Mouse (Mus musculus) cerebellum, postnatal 10 days (tissue): ENCODE results near the gene Slc13a4.

Source experiments
- DNase-seq, 2 experiments: peaks; one replicate each; pipeline ENCODE4 v3.0.0; 2021; ENCODE audit warnings: mixed read lengths in 2 of 2

The Slc13a4 gene

DNA sequence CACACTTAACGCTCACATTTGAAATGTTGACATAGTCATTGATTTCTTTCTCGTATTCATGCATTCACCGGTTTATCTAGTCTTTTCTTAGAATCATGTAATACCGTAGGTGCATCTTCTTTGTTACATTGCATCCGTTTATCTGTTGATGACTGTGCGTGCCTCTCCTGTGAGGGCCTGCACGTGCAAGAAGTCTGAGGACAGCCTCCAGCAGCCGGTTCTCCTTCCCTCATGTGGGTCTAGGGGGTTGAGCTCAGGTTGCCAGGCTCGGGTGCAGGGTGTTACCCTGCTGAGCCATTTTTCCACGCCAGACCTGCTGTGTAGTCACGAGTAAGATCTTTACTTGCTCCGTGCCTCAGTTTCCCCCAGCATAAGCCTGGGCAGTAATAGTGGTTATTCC lies 52.9 kb downstream of the Slc13a4 start:
- no peak for DNase-seq

DNA sequence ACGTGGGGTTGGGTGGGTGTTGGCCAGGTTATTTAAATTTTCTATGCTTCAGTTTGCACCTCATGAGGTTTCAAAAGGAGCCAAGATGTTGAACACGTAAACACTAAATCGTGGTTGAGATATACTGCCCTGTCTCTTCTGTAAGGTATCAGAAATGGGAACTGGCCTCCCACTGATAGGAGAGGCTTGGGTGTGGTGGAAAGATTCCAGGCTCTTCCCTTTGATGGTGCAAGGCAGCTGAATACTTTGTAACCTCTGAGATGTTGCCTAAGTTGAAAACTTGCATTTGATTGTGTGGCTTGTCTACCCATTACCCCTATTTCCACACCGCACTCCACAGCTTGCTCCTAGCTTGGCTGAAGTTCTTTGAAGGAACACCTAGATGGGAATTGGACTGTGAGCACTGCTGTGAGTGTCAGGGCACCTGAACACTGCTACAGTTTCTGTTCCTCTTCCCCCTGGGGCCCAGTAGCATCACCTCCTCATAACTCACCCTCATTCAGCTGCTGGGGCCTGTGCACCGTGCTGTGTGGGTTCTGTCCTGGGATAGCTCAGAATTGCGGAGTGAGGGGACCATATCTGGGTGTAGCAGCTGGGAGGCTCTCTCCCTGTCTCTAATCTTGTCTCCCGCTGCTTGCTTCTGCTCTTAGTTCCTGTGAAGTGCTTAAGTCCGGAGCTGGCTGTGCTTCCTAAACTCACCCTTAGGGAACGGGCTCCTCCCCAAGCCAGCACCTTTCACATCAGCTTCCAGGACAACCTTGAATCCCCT lies 53.6 kb downstream of the Slc13a4 start:
- DNase-seq: no peak

DNA sequence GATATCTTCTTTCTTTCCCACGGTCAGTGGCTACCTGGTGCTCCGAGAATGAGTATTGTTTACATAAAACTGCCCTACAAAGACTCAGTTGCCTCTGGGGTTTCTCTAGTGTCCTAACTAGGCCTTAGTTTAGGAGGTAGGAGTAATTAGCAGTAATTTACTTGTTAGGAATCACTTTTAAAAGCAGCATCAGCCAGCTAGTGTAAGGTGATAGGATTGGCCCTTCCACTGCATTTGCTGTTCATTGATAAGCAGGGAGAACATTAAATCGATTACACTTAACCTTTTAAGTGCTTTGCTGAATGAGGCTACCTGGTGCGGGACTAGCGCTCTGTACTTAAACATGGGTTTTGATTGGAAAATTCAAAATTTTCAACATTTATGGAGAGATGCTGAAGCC lies 54.5 kb downstream of the Slc13a4 start:
- DNase-seq: no peak

DNA sequence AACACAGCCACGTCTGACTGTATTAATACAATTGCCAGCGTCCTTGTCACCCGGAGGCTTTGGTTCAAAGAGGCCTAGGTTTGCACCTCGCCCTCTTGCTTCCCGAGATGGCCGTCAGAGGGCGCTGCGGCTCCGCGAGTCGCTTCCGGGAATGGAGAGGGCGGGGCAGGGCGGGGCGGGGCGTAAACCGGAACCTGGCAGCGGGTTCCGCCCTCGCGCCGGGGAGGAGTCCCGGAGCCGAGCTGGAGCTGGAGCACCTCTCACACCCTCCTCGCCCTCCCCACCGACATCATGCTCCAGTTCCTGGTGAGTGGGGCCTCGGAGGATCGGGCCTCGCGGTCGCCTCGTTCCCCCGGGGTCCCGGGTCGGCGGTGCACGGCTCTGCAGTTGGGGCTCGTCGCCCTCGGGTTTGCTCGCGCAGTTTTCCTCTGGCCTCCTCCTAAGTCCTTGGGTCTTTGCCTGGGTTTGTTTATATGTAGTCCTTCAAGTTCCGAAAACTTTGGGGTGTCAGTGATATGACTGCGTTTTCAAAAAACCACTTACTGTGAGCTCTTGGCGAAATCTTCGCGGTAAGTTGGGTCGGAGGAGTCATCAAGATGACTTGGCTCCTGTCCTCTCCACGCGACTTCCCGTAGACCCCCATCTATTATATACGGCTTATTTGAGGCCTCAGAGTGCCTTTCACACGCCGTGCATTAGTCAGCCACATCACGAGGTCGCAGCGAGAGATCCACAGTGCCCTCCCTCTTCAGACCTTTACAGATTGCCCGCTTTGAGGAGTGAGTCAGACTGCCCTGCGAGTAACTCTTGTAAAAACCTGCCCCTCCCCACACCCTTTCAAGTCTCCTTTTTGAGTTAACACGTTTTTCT lies 55.2 kb downstream of the Slc13a4 start:
- peak; percentile 97 to 99 for DNase-seq

DNA sequence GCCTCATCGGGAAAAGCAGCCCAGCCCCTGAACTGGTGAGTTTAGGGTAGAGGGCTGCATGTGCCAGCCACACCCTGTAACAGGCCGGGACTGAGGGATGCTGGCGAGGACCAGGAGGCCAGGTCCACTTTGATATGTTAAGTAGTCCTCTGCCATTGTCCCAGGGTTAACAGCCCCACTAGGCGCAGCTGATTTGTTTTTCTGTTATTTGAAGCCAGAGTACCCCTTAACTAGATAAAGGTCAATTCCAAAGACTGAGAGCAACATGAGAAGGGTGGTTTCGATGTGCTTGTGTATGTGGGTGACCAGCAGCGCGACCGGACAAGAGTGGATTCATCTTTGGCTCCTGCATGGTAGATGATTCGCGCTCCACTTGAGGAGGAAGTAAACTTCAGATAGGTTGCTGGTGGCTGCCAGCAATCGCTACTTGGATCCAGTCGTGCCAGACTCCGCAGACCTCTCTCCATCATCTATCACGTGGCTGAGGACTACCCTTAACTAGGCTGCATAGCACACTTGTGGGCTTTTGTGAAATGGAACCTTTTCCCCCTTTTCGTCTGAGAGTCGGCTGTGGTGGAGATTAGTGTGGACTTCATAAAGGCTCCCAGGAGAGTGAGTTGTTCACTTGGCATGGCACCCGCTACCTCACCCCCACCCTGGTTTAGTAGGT lies 56.0 kb downstream of the Slc13a4 start:
- DNase-seq: no peak

DNA sequence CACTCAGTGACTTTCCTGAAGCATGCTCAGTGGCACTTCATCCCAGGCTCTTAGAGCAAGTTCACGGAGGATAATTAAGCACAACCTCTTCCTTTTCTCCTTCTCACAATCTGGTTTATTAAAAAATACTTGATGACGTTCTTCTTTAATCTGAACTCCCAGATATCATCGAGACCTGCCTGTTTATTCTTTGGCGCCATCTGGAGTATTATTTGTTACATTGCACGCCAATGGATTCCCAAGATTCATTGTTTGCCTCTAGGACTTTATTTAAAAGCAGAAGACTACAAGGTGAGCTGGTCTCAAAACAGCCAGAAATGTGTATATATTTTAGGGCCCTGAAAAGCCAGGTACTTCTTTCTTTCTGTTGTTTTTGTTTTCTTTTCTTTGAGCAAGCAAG lies 62.8 kb downstream of the Slc13a4 start:
- DNase-seq: peak in 1 of 2 experiments; percentile 51

DNA sequence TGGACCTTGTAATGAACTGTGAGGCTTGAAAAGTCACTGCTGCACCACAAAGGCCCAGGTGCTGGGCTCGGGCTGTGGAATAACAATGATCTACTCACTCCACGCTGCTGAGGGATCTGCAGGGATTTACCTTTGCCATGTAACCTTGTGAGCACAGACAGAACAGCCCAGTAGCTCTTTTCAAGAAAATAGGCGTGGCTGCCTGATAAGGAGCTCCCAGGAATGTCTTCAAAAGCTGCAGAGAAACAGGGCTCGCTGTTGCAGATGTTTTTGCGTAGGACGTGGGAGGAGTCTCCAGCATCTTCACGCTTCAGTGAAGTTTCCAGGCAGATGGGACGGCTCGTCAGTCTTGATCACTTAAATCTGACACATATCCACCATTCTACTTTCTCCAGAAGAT lies 63.9 kb downstream of the Slc13a4 start:
- no peak for DNase-seq

DNA sequence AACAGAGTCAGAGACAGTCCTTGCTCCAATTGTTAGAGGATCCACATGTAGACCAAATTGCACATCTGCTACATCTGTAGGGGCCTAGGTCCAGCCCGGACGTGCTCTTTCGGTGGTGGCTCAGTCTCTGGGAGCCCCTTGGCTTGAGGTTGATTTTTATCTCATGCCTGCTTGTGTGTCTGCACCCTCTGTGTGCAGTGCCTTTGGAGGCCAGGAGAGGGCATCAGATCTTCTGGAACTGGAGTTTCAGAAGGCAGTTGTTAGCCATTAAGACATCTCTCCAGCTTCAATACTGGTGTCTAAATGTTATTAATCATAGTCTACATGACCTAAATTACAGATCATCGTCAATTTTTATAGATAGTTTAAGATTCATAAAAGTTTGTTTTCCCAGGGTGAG lies 64.7 kb downstream of the Slc13a4 start:
- DNase-seq: no peak

DNA sequence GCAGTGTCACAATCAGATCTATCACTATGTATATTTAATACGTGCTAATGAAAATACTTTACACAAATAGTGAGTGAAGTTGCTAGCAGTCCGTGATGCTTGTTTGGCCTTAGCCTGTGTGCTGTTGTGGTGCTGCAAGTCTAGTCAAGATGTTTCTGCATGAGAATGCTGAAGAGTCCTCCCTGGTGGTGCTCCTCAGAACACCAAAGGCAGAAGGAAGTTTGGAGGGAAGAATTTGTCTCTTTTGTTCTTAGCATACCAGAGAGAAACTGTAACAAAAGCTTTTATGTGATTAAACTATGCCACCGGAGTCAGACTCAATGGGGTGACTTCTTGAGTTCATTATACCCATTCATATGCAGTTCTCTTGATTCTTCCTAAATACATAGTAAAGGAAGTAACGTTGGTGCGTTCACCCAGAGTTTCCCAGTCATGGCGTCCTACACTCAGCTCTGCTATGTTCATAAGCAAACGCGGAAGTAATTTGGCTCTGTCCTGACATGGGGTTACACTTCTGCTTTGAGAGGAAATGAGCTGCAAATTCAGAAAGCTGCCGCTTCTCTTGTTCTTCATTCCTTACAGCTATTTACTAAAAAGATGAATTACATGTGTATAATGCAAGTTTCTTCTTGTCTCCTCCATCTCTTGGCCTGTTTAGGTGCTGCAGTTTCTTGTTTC lies 71.7 kb downstream of the Slc13a4 start:
- no peak for DNase-seq

DNA sequence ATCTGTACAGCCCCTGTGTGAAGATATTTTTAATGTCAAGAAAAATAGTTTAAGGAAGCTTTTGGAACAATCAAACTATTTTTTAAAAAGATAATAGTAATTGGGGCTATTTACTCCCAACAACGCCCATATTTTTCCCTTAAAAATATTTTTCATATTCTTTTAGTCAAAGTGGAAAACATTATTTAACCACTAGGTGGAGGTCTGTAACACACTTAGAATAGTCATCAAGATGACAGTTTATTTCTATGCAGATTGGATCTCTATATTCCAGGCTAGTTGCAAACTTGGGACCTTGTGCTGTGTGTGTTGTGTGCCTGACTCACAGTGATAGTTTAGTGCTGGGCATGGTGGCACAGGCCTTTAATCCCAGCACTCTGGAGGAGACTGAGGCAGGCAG lies 78.5 kb downstream of the Slc13a4 start:
- DNase-seq: no peak

DNA sequence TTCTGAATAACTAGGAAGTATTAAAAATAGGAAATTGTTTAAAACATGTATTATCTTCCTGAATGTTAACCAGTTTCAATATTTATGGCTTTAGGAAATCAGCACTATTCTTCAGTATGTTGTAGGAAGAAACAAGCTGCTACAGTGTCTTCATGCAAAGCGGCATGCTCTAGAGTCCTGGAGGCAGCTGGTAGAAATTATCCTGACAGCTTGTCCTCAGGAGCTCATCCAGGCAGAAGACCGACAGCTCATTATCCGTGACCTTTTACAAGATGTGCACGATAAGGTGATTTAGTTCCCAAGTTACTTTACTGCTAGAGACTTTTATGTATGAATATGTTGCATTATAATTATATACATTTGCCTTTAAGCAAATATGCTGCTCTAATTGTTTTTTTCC lies 82.2 kb downstream of the Slc13a4 start:
- no peak for DNase-seq
